Mouse (Mus musculus): ENCODE measurements at regions not wholly inside any gene's neighbourhood (a gene's known extent, or its start where the extent isn't known, plus 50 kb on each side); places are given as distances from the start of the nearest gene placed in this dataset.

GRCm38 (mm10) chr10:99641784-99642183, 117.7 kb downstream of the Csl start:
- TF ChIP-seq CTCF (IDR thresholded peaks at IDR 0.05; ENCODE audit: extremely low read depth, insufficient read length, insufficient replicate concordance, low read depth, low read length) (peak; percentile 84), POLR2A (IDR thresholded peaks at IDR 0.05; ENCODE audit: low read depth, low read length) (no peak)

All from small intestine, adult 2 months (tissue).